Comparison of ENCODE assay signal across 9 mouse cellular contexts in genomic region chr19:46899306-46899705, GRCm38 (mm10).
DNase-seq lines count a peak whose midpoint lies in the region; ATAC-seq and TF ChIP-seq lines count a peak whose summit lies in the region.
"Had no signal": no experiment of that assay in that cellular context is flagged by ENCODE, and none has a peak within 500 bp of the region (broad histone marks: within the 10 kb centered on the region; RNA-seq: fewer than 3 reads in every experiment).

No protein-coding gene starts in this region.

- H3ac ChIP-seq in myocyte (ENCODE audit: control insufficient read depth, insufficient read length) = no peak overlapping the region

- H3K4me1 ChIP-seq in midbrain, postnatal 0 days (ENCODE audit: insufficient read depth, low read length) = no peaks in the 10 kb centered on the region
- no peaks in the 10 kb centered on the region for H3K4me1 ChIP-seq in midbrain, embryonic 10.5 days
- no peaks in the 10 kb centered on the region for H3K4me1 ChIP-seq in forebrain, embryonic 14.5 days (ENCODE audit: control insufficient read depth, insufficient read depth, low read length)
- H3K4me1 ChIP-seq: midbrain, embryonic 15.5 days had no signal

- H3K27me3 ChIP-seq in midbrain, postnatal 0 days (ENCODE audit: insufficient read depth, low read length) = no peaks in the 10 kb centered on the region
- no peaks in the 10 kb centered on the region for H3K27me3 ChIP-seq in midbrain, embryonic 10.5 days (ENCODE audit: low read depth, poor library complexity, severe bottlenecking)
- H3K27me3 ChIP-seq in myocyte (ENCODE audit: control insufficient read depth, insufficient read depth, insufficient read length) = no peaks in the 10 kb centered on the region
- H3K27me3 ChIP-seq in forebrain, embryonic 14.5 days (replicated peaks; ENCODE audit: control insufficient read depth, insufficient read depth, low read length) = no peaks in the 10 kb centered on the region
- H3K27me3 ChIP-seq: midbrain, embryonic 15.5 days had no signal

- no peak for ATAC-seq in cerebellum, adult (ENCODE audit: insufficient number of reproducible peaks, low FRiP score, low TSS enrichment)
- ATAC-seq in midbrain, postnatal 0 days (ENCODE audit: low FRiP score) = no peak
- ATAC-seq in forebrain, embryonic 14.5 days = no peak
- ATAC-seq: midbrain, embryonic 15.5 days had no signal

- H3K9me3 ChIP-seq in midbrain, postnatal 0 days (ENCODE audit: low read length) = no peaks in the 10 kb centered on the region
- H3K9me3 ChIP-seq in midbrain, embryonic 10.5 days (replicated peaks) = peaks cover 8% of the 10 kb centered on the region; the same call in 1 of the 2 replicates
- no peaks in the 10 kb centered on the region for H3K9me3 ChIP-seq in forebrain, embryonic 14.5 days (replicated peaks; ENCODE audit: control insufficient read depth, low read length)
- H3K9me3 ChIP-seq: midbrain, embryonic 15.5 days had no signal

- peak; percentile 51 to 61 for DNase-seq in cerebellum, adult 18-20 months
- peak; percentile 10 for DNase-seq in midbrain, postnatal 0 days (ENCODE audit: low spot score)
- DNase-seq in midbrain, embryonic 10.5 days (ENCODE audit: low spot score) = no peak
- DNase-seq in heart, postnatal 36 days = peak; percentile 35 to 42
- DNase-seq in yolk sac, embryonic 10.5 days (ENCODE audit: low spot score) = no peak
- no peak for DNase-seq in forebrain, embryonic 14.5 days (ENCODE audit: low spot score)

- intact Hi-C loops in heart, postnatal 36 days (cut with DNase I) = no loop called here

- peaks cover 14% of the 10 kb centered on the region for H3K36me3 ChIP-seq in midbrain, postnatal 0 days (ENCODE audit: insufficient read depth, low read length)
- peaks cover 38% of the 10 kb centered on the region for H3K36me3 ChIP-seq in midbrain, embryonic 10.5 days
- peaks cover 32% of the 10 kb centered on the region for H3K36me3 ChIP-seq in myocyte (ENCODE audit: control insufficient read depth, insufficient read depth)
- H3K36me3 ChIP-seq in forebrain, embryonic 14.5 days (ENCODE audit: control insufficient read depth, insufficient read depth, low read length) = peaks cover 28% of the 10 kb centered on the region

- no peak for TF ChIP-seq CTCF in midbrain, postnatal 0 days (IDR thresholded peaks at IDR 0.05)

- no peak for TF ChIP-seq POLR2A in myocyte (IDR thresholded peaks at IDR 0.05; ENCODE audit: insufficient read length, low read depth)

- 58% methylated on average over 5 of the region's 5 CpGs for WGBS in midbrain, postnatal 0 days
- 68% methylated on average over 5 of the region's 5 CpGs for WGBS in midbrain, embryonic 10.5 days
- 63% methylated on average over 5 of the region's 5 CpGs for WGBS in forebrain, embryonic 14.5 days

- H3K79me2 ChIP-seq in myocyte (ENCODE audit: control insufficient read depth, insufficient read depth) = no peaks in the 10 kb centered on the region

- H3K4me3 ChIP-seq in midbrain, postnatal 0 days (ENCODE audit: low read depth, low read length) = no peak overlapping the region
- H3K4me3 ChIP-seq in midbrain, embryonic 10.5 days = no peak overlapping the region
- H3K4me3 ChIP-seq in myocyte = no peak overlapping the region
- H3K4me3 ChIP-seq in forebrain, embryonic 14.5 days (ENCODE audit: low read depth, low read length) = no peak overlapping the region
- H3K4me3 ChIP-seq: midbrain, embryonic 15.5 days had no signal

- H3K9ac ChIP-seq in midbrain, postnatal 0 days (replicated peaks; ENCODE audit: low read length, poor library complexity, severe bottlenecking) = no peak overlapping the region
- no peak overlapping the region for H3K9ac ChIP-seq in forebrain, embryonic 14.5 days (ENCODE audit: low read length)
- H3K9ac ChIP-seq: midbrain, embryonic 15.5 days had no signal

- no peak overlapping the region for H3K4me2 ChIP-seq in midbrain, postnatal 0 days (ENCODE audit: low read depth, low read length, poor library complexity, severe bottlenecking)
- H3K4me2 ChIP-seq in myocyte (ENCODE audit: low read depth) = peak overlapping the region; percentile 22
- no peak overlapping the region for H3K4me2 ChIP-seq in forebrain, embryonic 14.5 days (ENCODE audit: low read length)
- H3K4me2 ChIP-seq: midbrain, embryonic 15.5 days had no signal

- H3K27ac ChIP-seq in midbrain, postnatal 0 days (ENCODE audit: low read depth, low read length) = no peak overlapping the region
- no peak overlapping the region for H3K27ac ChIP-seq in midbrain, embryonic 10.5 days (replicated peaks)
- no peak overlapping the region for H3K27ac ChIP-seq in forebrain, embryonic 14.5 days (ENCODE audit: low read depth, low read length)
- H3K27ac ChIP-seq: midbrain, embryonic 15.5 days had no signal

TF ChIP-seq in myocyte, 11 proteins besides CTCF, POLR2A, EP300 and RAD21:
- TF ChIP-seq USF1 (IDR thresholded peaks at IDR 0.05; ENCODE audit: low read depth) (no peak), REST (IDR thresholded peaks at IDR 0.05; ENCODE audit: insufficient read depth, insufficient read length) (no peak), MYOG (IDR thresholded peaks at IDR 0.05; ENCODE audit: control insufficient read depth in 1 of 3, insufficient read depth in 1 of 3, insufficient read length in 2 of 3, low read depth in 2 of 3) (no peak), TCF3 (IDR thresholded peaks at IDR 0.05; ENCODE audit: insufficient read length, low read depth) (no peak), MYOD1 (IDR thresholded peaks at IDR 0.05; ENCODE audit: control insufficient read depth in 1 of 3, insufficient read length in 2 of 3, low read depth in 2 of 3) (no peak), SRF (IDR thresholded peaks at IDR 0.05; ENCODE audit: control insufficient read depth, insufficient read length, low read depth) (no peak), CEBPB (IDR thresholded peaks at IDR 0.05; ENCODE audit: insufficient read depth, poor library complexity, severe bottlenecking) (no peak), TCF12 (IDR thresholded peaks at IDR 0.05; ENCODE audit: insufficient read depth, poor library complexity, severe bottlenecking) (no peak), MAX (IDR thresholded peaks at IDR 0.05; ENCODE audit: low read depth) (no peak), POLR2AphosphoS2 (IDR thresholded peaks at IDR 0.05; ENCODE audit: insufficient read length, low read depth) (no peak), E2F4 (IDR thresholded peaks at IDR 0.05; ENCODE audit: insufficient read depth) (no peak)

Comparison
In these comparisons a context has a peak if more than half of its experiments do, and no peak if none do; other contexts are left out.
1. DNase-seq: peak in cerebellum, adult 18-20 months (2 of 2), midbrain, postnatal 0 days (single experiment) and heart, postnatal 36 days (2 of 2); none in midbrain, embryonic 10.5 days (single experiment), yolk sac, embryonic 10.5 days (single experiment) and forebrain, embryonic 14.5 days (single experiment).